Mouse (Mus musculus) gastrocnemius, postnatal 14 days (tissue): ENCODE measurements at regions not wholly inside any gene's neighbourhood (a gene's known extent, or its start where the extent isn't known, plus 50 kb on each side); places are given as distances from the start of the nearest gene placed in this dataset.
"Not testable (repeated sequence)": the region's sequence is repeated elsewhere in the genome, so short reads cannot be mapped to it uniquely, and the experiment has no call there.

Experiments
- DNase-seq: peaks from one replicate; pipeline ENCODE4 v3.0.0; 2021; ENCODE audit warnings: mixed read lengths
- intact Hi-C: fragments of 180-260 bp; cut with DNase I; formaldehyde crosslinking; loops from one replicate; pipeline ENCODE4 v1.15.1; 2025; ENCODE audit warnings: low total_unique reads

DNA sequence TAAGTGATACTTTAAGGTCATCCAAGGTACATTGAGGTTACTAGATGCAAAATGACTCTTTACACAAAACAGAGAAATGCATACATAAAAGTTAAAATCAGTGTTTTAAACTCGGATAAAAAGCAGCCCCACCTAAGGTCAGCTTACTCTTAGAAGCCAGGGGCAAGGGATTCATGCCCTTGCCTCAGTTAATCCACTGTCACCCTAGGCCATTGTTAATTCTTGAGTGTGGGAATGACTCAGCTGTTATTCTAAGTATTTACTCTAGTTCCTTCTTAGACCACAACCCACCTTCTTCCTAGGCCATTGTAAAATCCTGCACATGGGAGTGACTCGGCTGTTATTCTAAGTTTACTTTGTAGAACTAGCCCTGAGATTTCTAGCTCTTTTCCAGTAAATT lies 64.1 kb upstream of the Ces1h start:
- intact Hi-C loops, DNase-seq: not testable (repeated sequence)

DNA sequence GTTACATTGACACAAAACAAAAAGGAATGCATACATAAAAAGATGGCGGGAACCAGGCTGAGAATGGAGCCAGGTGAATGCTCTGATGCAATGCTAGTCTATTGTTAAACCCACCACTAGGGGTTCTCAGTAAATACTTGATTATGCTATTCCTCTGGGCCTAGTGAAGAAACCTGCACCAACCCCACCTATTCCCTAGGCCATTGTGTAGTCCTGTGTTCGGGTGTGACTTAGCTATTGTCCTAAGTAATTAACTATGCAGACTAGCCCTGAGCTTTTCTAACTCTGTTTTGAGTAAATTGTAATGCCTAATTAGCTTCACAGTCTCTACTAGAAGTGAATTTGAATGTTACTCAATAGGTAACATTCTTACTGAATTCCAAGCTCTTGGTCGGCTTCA lies 62.4 kb upstream of the Ces1h start:
- DNase-seq = no peak
- intact Hi-C loops = no loop called here

GRCm38 (mm10) chr8:93436586-93436985 lies 57.1 kb upstream of the Ces1h start:
- intact Hi-C loops = not testable (repeated sequence)

DNA sequence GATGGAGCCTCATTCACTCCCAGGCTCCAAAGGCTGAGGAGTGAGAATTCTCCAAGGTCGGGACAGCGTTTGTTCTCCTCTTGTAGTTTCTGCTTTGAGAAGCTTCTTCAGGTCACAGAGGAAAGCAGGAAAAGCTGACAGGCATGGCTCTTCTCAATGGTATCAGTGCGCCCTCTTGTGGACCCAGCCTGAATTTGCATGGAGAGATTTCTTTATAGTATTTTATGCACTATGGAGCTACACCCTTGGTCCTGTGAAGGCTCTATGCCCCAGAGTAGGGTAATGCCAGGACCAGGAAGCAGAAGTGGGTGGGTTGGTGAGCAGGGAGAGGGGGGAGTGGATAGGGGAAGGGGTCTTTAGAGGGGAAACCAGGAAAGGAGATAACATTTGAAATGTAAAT lies 51.1 kb upstream of the Ces1h start:
- DNase-seq = peak; percentile 41
- intact Hi-C loops = no loop called here

More at GRCm38 (mm10) chr8:93436586-93436985, 57.1 kb upstream of the Ces1h start:
- DNase-seq = not testable (repeated sequence)
